Mouse (Mus musculus): ENCODE measurements around the gene Gm10271. TPM values are rescaled to one million over a fixed set of nuclear protein-coding genes. Genes with fewer than 3 reads are reported as not detected.

Gene Gm10271
- polyA plus RNA-seq, 1 experiment from 2014 or later: not detected

- H3K4me3 ChIP-seq (ENCODE audit: low read depth, low read length): no peak overlapping the region
- peaks cover 4% of the 10 kb centered on the region; the same call in 1 of the 2 replicates for H3K36me3 ChIP-seq (ENCODE audit: control insufficient read depth, insufficient read depth, low read length)
- no peaks in the 10 kb centered on the region for H3K9me3 ChIP-seq (ENCODE audit: control insufficient read depth, low read length)
- 86% methylated on average over 15 of the region's 15 CpGs for WGBS
- no peak for DNase-seq (ENCODE audit: low spot score)
- no peak for ATAC-seq (ENCODE audit: low FRiP score)
- H3K27ac ChIP-seq (ENCODE audit: low read depth, low read length): no peak overlapping the region
- H3K27me3 ChIP-seq (ENCODE audit: control insufficient read depth, insufficient read depth, low read length): no peaks in the 10 kb centered on the region
- no peak overlapping the region for H3K4me2 ChIP-seq (replicated peaks; ENCODE audit: low read depth, low read length)
- no peak overlapping the region for H3K9ac ChIP-seq (ENCODE audit: low read depth, low read length)
- H3K4me1 ChIP-seq (replicated peaks; ENCODE audit: control insufficient read depth, insufficient read depth, low read length): no peaks in the 10 kb centered on the region
Measured at GRCm38 (mm10) chr10:116921416-116921815, 51.0 kb downstream of the Gm10271 start.

- H3K4me2 ChIP-seq (replicated peaks; ENCODE audit: low read depth, low read length): no peak overlapping the region
- H3K9ac ChIP-seq (ENCODE audit: low read depth, low read length): no peak overlapping the region
- no peaks in the 10 kb centered on the region for H3K27me3 ChIP-seq (ENCODE audit: control insufficient read depth, insufficient read depth, low read length)
- no peak for DNase-seq (ENCODE audit: low spot score)
- ATAC-seq (ENCODE audit: low FRiP score): no peak
- H3K4me1 ChIP-seq (replicated peaks; ENCODE audit: control insufficient read depth, insufficient read depth, low read length): no peaks in the 10 kb centered on the region
- no peaks in the 10 kb centered on the region for H3K9me3 ChIP-seq (ENCODE audit: control insufficient read depth, low read length)
- H3K36me3 ChIP-seq (ENCODE audit: control insufficient read depth, insufficient read depth, low read length): peaks cover 4% of the 10 kb centered on the region; the same call in 1 of the 2 replicates
- no peak overlapping the region for H3K4me3 ChIP-seq (ENCODE audit: low read depth, low read length)
- no peak overlapping the region for H3K27ac ChIP-seq (ENCODE audit: low read depth, low read length)
- WGBS: 95% methylated on average over 8 of the region's 8 CpGs
Measured at GRCm38 (mm10) chr10:116920641-116921040, 51.8 kb downstream of the Gm10271 start.

GRCm38 (mm10) chr10:116919368-116920317 lies 52.8 kb downstream of the Gm10271 start:
- Histone ChIP-seq H3K4me3 (ENCODE audit: low read depth, low read length) (no peak overlapping the region), H3K36me3 (ENCODE audit: control insufficient read depth, insufficient read depth, low read length) (peaks cover 4% of the 10 kb centered on the region; the same call in 1 of the 2 replicates), H3K4me2 (replicated peaks; ENCODE audit: low read depth, low read length) (no peak overlapping the region), H3K27me3 (ENCODE audit: control insufficient read depth, insufficient read depth, low read length) (no peaks in the 10 kb centered on the region), H3K9ac (ENCODE audit: low read depth, low read length) (no peak overlapping the region), H3K27ac (ENCODE audit: low read depth, low read length) (no peak overlapping the region), H3K9me3 (ENCODE audit: control insufficient read depth, low read length) (no peaks in the 10 kb centered on the region), H3K4me1 (replicated peaks; ENCODE audit: control insufficient read depth, insufficient read depth, low read length) (no peaks in the 10 kb centered on the region)
- ATAC-seq (ENCODE audit: low FRiP score) (no peak), DNase-seq (ENCODE audit: low spot score) (no peak)
- 81% methylated on average over 25 of the region's 25 CpGs for WGBS

- H3K4me1 ChIP-seq (replicated peaks; ENCODE audit: control insufficient read depth, insufficient read depth, low read length): no peaks in the 10 kb centered on the region
- DNase-seq (ENCODE audit: low spot score) (no peak), ATAC-seq (ENCODE audit: low FRiP score) (no peak)
- no peaks in the 10 kb centered on the region for H3K9me3 ChIP-seq (ENCODE audit: control insufficient read depth, low read length)
- H3K27ac ChIP-seq (ENCODE audit: low read depth, low read length): no peak overlapping the region
- no peak overlapping the region for H3K9ac ChIP-seq (ENCODE audit: low read depth, low read length)
- H3K4me2 ChIP-seq (replicated peaks; ENCODE audit: low read depth, low read length): no peak overlapping the region
- no peak overlapping the region for H3K4me3 ChIP-seq (ENCODE audit: low read depth, low read length)
- no peaks in the 10 kb centered on the region for H3K36me3 ChIP-seq (ENCODE audit: control insufficient read depth, insufficient read depth, low read length)
- no peaks in the 10 kb centered on the region for H3K27me3 ChIP-seq (ENCODE audit: control insufficient read depth, insufficient read depth, low read length)
- 85% methylated on average over 8 of the region's 8 CpGs for WGBS
Measured at GRCm38 (mm10) chr10:116916581-116916980, 55.8 kb downstream of the Gm10271 start.

- no peaks in the 10 kb centered on the region for H3K4me1 ChIP-seq (replicated peaks; ENCODE audit: control insufficient read depth, insufficient read depth, low read length)
- H3K4me2 ChIP-seq (replicated peaks; ENCODE audit: low read depth, low read length): no peak overlapping the region
- WGBS: 95% methylated on average over 8 of the region's 8 CpGs
- no peak overlapping the region for H3K4me3 ChIP-seq (ENCODE audit: low read depth, low read length)
- H3K27ac ChIP-seq (ENCODE audit: low read depth, low read length): no peak overlapping the region
- H3K27me3 ChIP-seq (ENCODE audit: control insufficient read depth, insufficient read depth, low read length): no peaks in the 10 kb centered on the region
- H3K9ac ChIP-seq (ENCODE audit: low read depth, low read length): no peak overlapping the region
- H3K36me3 ChIP-seq (ENCODE audit: control insufficient read depth, insufficient read depth, low read length): no peaks in the 10 kb centered on the region
- ATAC-seq (ENCODE audit: low FRiP score) (no peak), DNase-seq (ENCODE audit: low spot score) (no peak)
- H3K9me3 ChIP-seq (ENCODE audit: control insufficient read depth, low read length): no peaks in the 10 kb centered on the region
Measured at GRCm38 (mm10) chr10:116915286-116915685, 57.1 kb downstream of the Gm10271 start.

- Histone ChIP-seq H3K36me3 (ENCODE audit: control insufficient read depth, insufficient read depth, low read length) (no peaks in the 10 kb centered on the region), H3K9ac (ENCODE audit: low read depth, low read length) (no peak overlapping the region), H3K4me3 (ENCODE audit: low read depth, low read length) (no peak overlapping the region), H3K9me3 (ENCODE audit: control insufficient read depth, low read length) (no peaks in the 10 kb centered on the region), H3K27me3 (ENCODE audit: control insufficient read depth, insufficient read depth, low read length) (no peaks in the 10 kb centered on the region), H3K4me1 (replicated peaks; ENCODE audit: control insufficient read depth, insufficient read depth, low read length) (no peaks in the 10 kb centered on the region), H3K4me2 (replicated peaks; ENCODE audit: low read depth, low read length) (no peak overlapping the region), H3K27ac (ENCODE audit: low read depth, low read length) (no peak overlapping the region)
- DNase-seq (ENCODE audit: low spot score) (no peak), ATAC-seq (ENCODE audit: low FRiP score) (no peak)
- WGBS: 93% methylated on average over 9 of the region's 9 CpGs
Measured at GRCm38 (mm10) chr10:116914586-116914985, 57.8 kb downstream of the Gm10271 start.

GRCm38 (mm10) chr10:116913647-116914273 lies 58.6 kb downstream of the Gm10271 start:
- Histone ChIP-seq H3K27ac (ENCODE audit: low read depth, low read length) (no peak overlapping the region), H3K9ac (ENCODE audit: low read depth, low read length) (no peak overlapping the region), H3K4me3 (ENCODE audit: low read depth, low read length) (no peak overlapping the region), H3K4me2 (replicated peaks; ENCODE audit: low read depth, low read length) (no peak overlapping the region), H3K4me1 (replicated peaks; ENCODE audit: control insufficient read depth, insufficient read depth, low read length) (no peaks in the 10 kb centered on the region), H3K27me3 (ENCODE audit: control insufficient read depth, insufficient read depth, low read length) (no peaks in the 10 kb centered on the region), H3K36me3 (ENCODE audit: control insufficient read depth, insufficient read depth, low read length) (no peaks in the 10 kb centered on the region), H3K9me3 (ENCODE audit: control insufficient read depth, low read length) (no peaks in the 10 kb centered on the region)
- ATAC-seq (ENCODE audit: low FRiP score) (no peak), DNase-seq (ENCODE audit: low spot score) (no peak)
- WGBS: 91% methylated on average over 17 of the region's 17 CpGs

- H3K36me3 ChIP-seq (ENCODE audit: control insufficient read depth, insufficient read depth, low read length): no peaks in the 10 kb centered on the region
- H3K4me3 ChIP-seq (ENCODE audit: low read depth, low read length): no peak overlapping the region
- WGBS: 93% methylated on average over 9 of the region's 9 CpGs
- no peak overlapping the region for H3K27ac ChIP-seq (ENCODE audit: low read depth, low read length)
- ATAC-seq (ENCODE audit: low FRiP score): no peak
- no peak overlapping the region for H3K4me2 ChIP-seq (replicated peaks; ENCODE audit: low read depth, low read length)
- H3K27me3 ChIP-seq (ENCODE audit: control insufficient read depth, insufficient read depth, low read length): no peaks in the 10 kb centered on the region
- H3K9ac ChIP-seq (ENCODE audit: low read depth, low read length): no peak overlapping the region
- H3K4me1 ChIP-seq (replicated peaks; ENCODE audit: control insufficient read depth, insufficient read depth, low read length): no peaks in the 10 kb centered on the region
- H3K9me3 ChIP-seq (ENCODE audit: control insufficient read depth, low read length): no peaks in the 10 kb centered on the region
- DNase-seq (ENCODE audit: low spot score): no peak
Measured at GRCm38 (mm10) chr10:116912850-116913249, 59.6 kb downstream of the Gm10271 start.

Data from hindbrain, embryonic 11.5 days (tissue).